Mouse (Mus musculus) erythroblast, embryonic 14.5 days (primary cell): ENCODE results near the gene Agrp.

Source experiments
- GATA1 ChIP-seq: IDR thresholded peaks from 2 replicates; pipeline ENCODE4 v1.6.1; 2012; ENCODE audit warnings: low read length, inconsistent platforms, mixed read lengths
- TAL1 ChIP-seq: IDR thresholded peaks from 3 replicates; pipeline ENCODE4 v1.6.1; 2012; ENCODE audit warnings: low read length, inconsistent platforms, mixed read lengths

- TF ChIP-seq TAL1 = no peak
- no peak for TF ChIP-seq GATA1
Observed at GRCm38 (mm10) chr8:105677891-105678290, 40.7 kb upstream of the Agrp start.
